Mouse (Mus musculus): ENCODE results near the gene Cxcr4. TPM values are rescaled to one million over a fixed set of nuclear protein-coding genes. Genes with fewer than 3 reads are reported as not detected.

The Cxcr4 gene
- 13.3 and 15.1 TPM in 2 replicates for polyA plus RNA-seq (2015; fragmentation: Nextera tagmentation; extraction: Ambion mirVana)

- peak within 1 kb of the TSS; percentile 93 for H3K4me2 ChIP-seq (replicated peaks; ENCODE audit: low read depth, low read length)
- under 1% methylated on average over 27 of the region's 27 CpGs for WGBS
- peaks cover 3% of the 10 kb centered on the region; the same call in 1 of the 2 replicates for H3K4me1 ChIP-seq (ENCODE audit: insufficient read depth, low read depth, low read length)
- peak; percentile 75 for TF ChIP-seq CTCF (IDR thresholded peaks at IDR 0.05)
- no peak for TF ChIP-seq EP300 (IDR thresholded peaks at IDR 0.05)
- H3K27me3 ChIP-seq (replicated peaks; ENCODE audit: insufficient read depth, low read length) = no peaks in the 10 kb centered on the region
- peak within 1 kb of the TSS; percentile 57 for H3K27ac ChIP-seq (ENCODE audit: low read length)
- ATAC-seq (peak; percentile 82), DNase-seq (ENCODE audit: low spot score) (peak; percentile 91)
- peak within 1 kb of the TSS; percentile 44 for H3K9ac ChIP-seq (replicated peaks; ENCODE audit: low read depth)
- H3K9me3 ChIP-seq (ENCODE audit: low read length) = no peaks in the 10 kb centered on the region
- no peaks in the 10 kb centered on the region for H3K36me3 ChIP-seq (ENCODE audit: insufficient read depth, low read length)
- peak within 1 kb of the TSS; percentile 57 for H3K4me3 ChIP-seq (ENCODE audit: low read depth, low read length)
These were observed at the start of gene Cxcr4 for GRCm38 (mm10) chr1:128592211-128592741. Gene Cxcr4, minus strand, starts transcription at chr1:128592293.

- Histone ChIP-seq H3K9ac (replicated peaks; ENCODE audit: low read depth) (no peak overlapping the region), H3K27ac (ENCODE audit: low read length) (no peak overlapping the region), H3K9me3 (ENCODE audit: low read length) (no peaks in the 10 kb centered on the region), H3K4me1 (ENCODE audit: insufficient read depth, low read depth, low read length) (peaks cover 4% of the 10 kb centered on the region; the same call in 1 of the 2 replicates), H3K4me3 (ENCODE audit: low read depth, low read length) (no peak overlapping the region), H3K36me3 (ENCODE audit: insufficient read depth, low read length) (no peaks in the 10 kb centered on the region), H3K4me2 (replicated peaks; ENCODE audit: low read depth, low read length) (no peak overlapping the region), H3K27me3 (replicated peaks; ENCODE audit: insufficient read depth, low read length) (no peaks in the 10 kb centered on the region)
- ATAC-seq (no peak), DNase-seq (ENCODE audit: low spot score) (no peak)
- TF ChIP-seq EP300 (IDR thresholded peaks at IDR 0.05) (no peak), CTCF (IDR thresholded peaks at IDR 0.05) (no peak)
- WGBS = 50% methylated on average over 4 of the region's 4 CpGs
These were observed 47.6 kb upstream of the Cxcr4 start for GRCm38 (mm10) chr1:128639707-128640107.

- no peak overlapping the region for H3K9ac ChIP-seq (replicated peaks; ENCODE audit: low read depth)
- no peaks in the 10 kb centered on the region for H3K36me3 ChIP-seq (ENCODE audit: insufficient read depth, low read length)
- no peaks in the 10 kb centered on the region for H3K27me3 ChIP-seq (replicated peaks; ENCODE audit: insufficient read depth, low read length)
- no peaks in the 10 kb centered on the region for H3K4me1 ChIP-seq (ENCODE audit: insufficient read depth, low read depth, low read length)
- ATAC-seq = no peak
- no peak overlapping the region for H3K4me2 ChIP-seq (replicated peaks; ENCODE audit: low read depth, low read length)
- no peaks in the 10 kb centered on the region for H3K9me3 ChIP-seq (ENCODE audit: low read length)
- DNase-seq (ENCODE audit: low spot score) = no peak
- 88% methylated on average over 7 of the region's 7 CpGs for WGBS
- H3K27ac ChIP-seq (ENCODE audit: low read length) = no peak overlapping the region
- no peak for TF ChIP-seq EP300 (IDR thresholded peaks at IDR 0.05)
- H3K4me3 ChIP-seq (ENCODE audit: low read depth, low read length) = no peak overlapping the region
These were observed 45.2 kb upstream of the Cxcr4 start for GRCm38 (mm10) chr1:128637230-128637740.

- Histone ChIP-seq H3K9ac (replicated peaks; ENCODE audit: low read depth) (no peak overlapping the region), H3K9me3 (ENCODE audit: low read length) (no peaks in the 10 kb centered on the region), H3K4me3 (ENCODE audit: low read depth, low read length) (no peak overlapping the region), H3K4me2 (replicated peaks; ENCODE audit: low read depth, low read length) (no peak overlapping the region), H3K36me3 (ENCODE audit: insufficient read depth, low read length) (no peaks in the 10 kb centered on the region), H3K27me3 (replicated peaks; ENCODE audit: insufficient read depth, low read length) (no peaks in the 10 kb centered on the region), H3K27ac (ENCODE audit: low read length) (no peak overlapping the region), H3K4me1 (ENCODE audit: insufficient read depth, low read depth, low read length) (no peaks in the 10 kb centered on the region)
- no peak for DNase-seq (ENCODE audit: low spot score)
- ATAC-seq = no peak
- WGBS = 75% methylated on average over 10 of the region's 10 CpGs
- TF ChIP-seq CTCF (IDR thresholded peaks at IDR 0.05) = no peak
- no peak for TF ChIP-seq EP300 (IDR thresholded peaks at IDR 0.05)
These were observed 44.5 kb upstream of the Cxcr4 start for GRCm38 (mm10) chr1:128636258-128637229.

- ATAC-seq (peak; percentile 64), DNase-seq (ENCODE audit: low spot score) (peak; percentile 40)
- TF ChIP-seq EP300 (IDR thresholded peaks at IDR 0.05) (no peak), CTCF (IDR thresholded peaks at IDR 0.05) (no peak)
- Histone ChIP-seq H3K27ac (ENCODE audit: low read length) (no peak overlapping the region), H3K9me3 (ENCODE audit: low read length) (no peaks in the 10 kb centered on the region), H3K27me3 (replicated peaks; ENCODE audit: insufficient read depth, low read length) (no peaks in the 10 kb centered on the region), H3K9ac (replicated peaks; ENCODE audit: low read depth) (no peak overlapping the region), H3K4me2 (replicated peaks; ENCODE audit: low read depth, low read length) (no peak overlapping the region), H3K36me3 (ENCODE audit: insufficient read depth, low read length) (no peaks in the 10 kb centered on the region), H3K4me3 (ENCODE audit: low read depth, low read length) (no peak overlapping the region), H3K4me1 (ENCODE audit: insufficient read depth, low read depth, low read length) (no peaks in the 10 kb centered on the region)
- 40% methylated on average over 6 of the region's 6 CpGs for WGBS
These were observed 41.8 kb upstream of the Cxcr4 start for GRCm38 (mm10) chr1:128633711-128634379.

GRCm38 (mm10) chr1:128632522-128632921 lies 40.4 kb upstream of the Cxcr4 start:
- DNase-seq (ENCODE audit: low spot score) = peak; percentile 30
- Histone ChIP-seq H3K36me3 (ENCODE audit: insufficient read depth, low read length) (no peaks in the 10 kb centered on the region), H3K4me3 (ENCODE audit: low read depth, low read length) (no peak overlapping the region), H3K9me3 (ENCODE audit: low read length) (no peaks in the 10 kb centered on the region), H3K9ac (replicated peaks; ENCODE audit: low read depth) (no peak overlapping the region), H3K27ac (ENCODE audit: low read length) (no peak overlapping the region), H3K4me2 (replicated peaks; ENCODE audit: low read depth, low read length) (no peak overlapping the region), H3K27me3 (replicated peaks; ENCODE audit: insufficient read depth, low read length) (no peaks in the 10 kb centered on the region), H3K4me1 (ENCODE audit: insufficient read depth, low read depth, low read length) (no peaks in the 10 kb centered on the region)
- TF ChIP-seq CTCF (IDR thresholded peaks at IDR 0.05) (no peak), EP300 (IDR thresholded peaks at IDR 0.05) (no peak)
- WGBS = 43% methylated on average over 6 of the region's 6 CpGs
- ATAC-seq = no peak

Data from lung, postnatal 0 days (tissue).